Mouse (Mus musculus): ENCODE data around the gene Ephb1.
A peak's percentile ranks its signal among the peaks of the same experiment; 100 is the strongest.

The Ephb1 gene

GRCm38 (mm10) chr9:102305432-102306100 lies 48.9 kb downstream of the Ephb1 start:
- no peak for DNase-seq (ENCODE audit: low spot score)

DNA sequence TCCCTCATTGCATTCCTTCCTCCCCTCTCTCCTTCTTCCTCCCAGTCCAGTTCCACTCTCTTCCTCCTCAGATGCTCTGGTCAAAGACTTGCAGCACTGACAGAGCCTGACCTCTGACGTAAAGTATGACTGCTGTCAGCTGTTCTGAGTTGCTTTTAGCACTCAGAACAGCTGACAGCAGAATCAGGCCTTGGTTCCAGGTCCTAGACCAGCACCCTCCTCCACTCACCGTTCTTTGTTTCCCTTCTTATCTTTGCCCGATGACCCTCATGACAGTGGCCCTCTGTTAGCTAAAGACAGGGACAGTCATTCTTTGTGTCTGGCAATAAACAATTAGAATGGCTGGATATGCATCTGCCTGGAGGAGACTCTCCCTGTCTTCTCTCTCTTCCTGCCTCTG lies 49.7 kb downstream of the Ephb1 start:
- peak; percentile 31 for DNase-seq (ENCODE audit: low spot score)

GRCm38 (mm10) chr9:102303882-102304281 lies 50.6 kb downstream of the Ephb1 start:
- DNase-seq (ENCODE audit: low spot score): no peak

DNA sequence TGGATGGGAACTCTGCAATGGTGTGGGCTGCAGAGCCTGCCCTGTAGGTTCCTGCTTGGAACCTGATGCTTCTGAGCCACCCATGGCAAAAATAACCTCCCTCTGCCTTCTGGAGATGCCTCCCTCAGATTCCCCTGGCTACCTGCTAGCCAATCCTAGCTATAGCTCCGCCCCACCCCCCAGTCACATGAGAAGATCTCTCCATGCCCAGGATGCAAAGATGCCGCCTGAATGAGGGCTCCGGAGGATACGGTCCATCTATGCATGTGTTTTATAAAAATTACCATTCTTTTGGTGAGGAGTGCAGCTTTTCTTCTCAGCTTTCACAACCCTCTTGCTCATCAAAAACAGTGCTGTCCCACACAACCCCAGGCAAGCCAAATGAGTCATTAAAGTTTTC lies 53.5 kb downstream of the Ephb1 start:
- DNase-seq (ENCODE audit: low spot score): no peak

DNA sequence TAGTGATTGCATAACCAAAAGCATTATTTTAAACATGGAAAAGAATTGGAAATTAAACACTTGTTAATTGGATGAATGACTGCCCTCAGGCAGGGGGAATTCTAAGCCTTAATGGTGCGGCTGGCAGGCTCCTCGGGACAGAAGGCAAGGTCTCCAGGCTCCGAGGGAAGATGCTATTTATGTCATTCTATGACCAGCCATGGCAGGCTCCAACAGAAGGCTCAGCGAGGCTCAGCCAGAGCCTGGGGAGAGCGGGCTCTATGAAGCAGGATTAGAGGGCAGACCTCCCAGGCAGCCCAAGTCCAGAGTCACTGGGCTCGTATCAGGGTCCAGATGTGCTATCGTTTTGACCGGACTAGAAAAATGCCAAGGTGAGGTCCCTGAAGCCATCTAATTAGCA lies 55.8 kb downstream of the Ephb1 start:
- no peak for DNase-seq (ENCODE audit: low spot score)

DNA sequence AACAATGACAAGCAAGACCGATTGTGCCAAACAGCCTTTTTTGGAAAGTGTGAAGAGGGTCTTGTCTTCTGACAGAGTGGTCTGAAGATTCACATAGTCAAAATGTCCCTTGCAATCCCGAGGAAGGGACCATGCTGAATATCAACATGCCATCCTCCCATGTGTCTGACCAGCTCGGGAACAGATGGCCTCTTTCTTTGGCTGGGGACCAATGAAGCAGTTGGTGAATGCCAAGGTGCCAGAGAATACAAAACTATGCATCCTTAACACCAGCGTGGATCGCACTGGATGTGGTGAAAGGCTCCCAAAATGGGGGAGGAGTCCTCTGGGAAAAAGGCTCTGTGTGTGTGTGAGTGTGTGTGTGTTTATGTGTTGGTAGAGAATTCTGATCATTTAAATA lies 56.5 kb downstream of the Ephb1 start:
- DNase-seq (ENCODE audit: low spot score): no peak

DNA sequence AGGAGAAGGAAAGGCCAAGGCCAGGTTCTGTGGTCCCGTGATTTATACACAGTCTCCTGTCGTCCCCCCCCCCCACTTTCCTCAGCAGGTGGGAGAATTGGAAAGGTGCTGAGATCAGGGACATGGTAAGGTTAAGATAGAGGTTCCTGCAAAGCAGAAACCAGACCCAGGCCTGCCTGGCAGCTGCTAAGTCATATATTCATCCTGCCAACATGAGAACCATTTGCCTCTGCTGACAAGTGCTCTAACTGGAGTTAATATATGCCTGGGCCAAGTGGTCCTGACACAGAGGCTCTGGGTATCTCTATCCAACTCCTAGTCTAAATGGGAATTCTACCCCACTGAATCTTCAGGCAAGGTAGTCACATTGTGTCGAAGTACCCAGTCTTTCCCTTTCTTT lies 57.3 kb downstream of the Ephb1 start:
- no peak for DNase-seq (ENCODE audit: low spot score)

DNA sequence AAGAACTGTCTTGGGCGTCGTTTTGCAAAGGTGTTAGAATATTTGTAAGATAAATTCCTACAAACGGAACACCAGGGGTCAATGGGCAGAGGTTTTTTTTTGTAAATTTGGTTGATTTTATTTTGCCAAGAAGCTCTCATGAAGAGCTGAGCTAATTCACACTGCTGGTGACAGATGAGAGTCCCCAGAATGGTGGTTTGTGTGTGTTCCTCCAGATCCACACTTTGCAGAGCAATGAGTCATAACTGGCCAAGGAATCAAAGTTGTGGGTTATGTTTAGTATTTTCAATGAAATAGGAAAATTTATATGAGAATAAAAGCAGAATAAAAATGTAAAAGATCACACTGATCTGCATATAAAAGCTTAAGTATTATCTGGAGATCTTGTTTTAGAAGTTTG lies 60.9 kb downstream of the Ephb1 start:
- DNase-seq (ENCODE audit: low spot score): no peak

DNA sequence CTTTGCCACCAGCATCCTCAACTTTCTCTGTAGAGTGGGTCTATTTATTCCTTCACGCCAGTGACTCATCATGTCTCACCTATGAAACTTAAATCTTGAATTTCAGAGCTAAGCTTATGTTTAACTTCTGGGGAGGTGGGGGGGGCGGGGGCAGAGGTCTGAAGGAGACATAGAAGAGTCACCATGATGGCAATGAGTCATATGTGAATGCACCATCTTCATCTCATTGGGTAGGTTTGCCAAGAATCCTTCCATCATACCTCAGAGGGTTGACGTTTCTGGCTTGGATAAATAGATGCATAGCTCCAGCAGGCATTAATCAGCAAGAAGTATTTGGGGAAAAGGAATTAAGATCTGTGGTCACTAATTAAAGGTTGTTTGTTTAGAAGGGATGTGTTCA lies 63.3 kb downstream of the Ephb1 start:
- DNase-seq (ENCODE audit: low spot score): no peak

DNA sequence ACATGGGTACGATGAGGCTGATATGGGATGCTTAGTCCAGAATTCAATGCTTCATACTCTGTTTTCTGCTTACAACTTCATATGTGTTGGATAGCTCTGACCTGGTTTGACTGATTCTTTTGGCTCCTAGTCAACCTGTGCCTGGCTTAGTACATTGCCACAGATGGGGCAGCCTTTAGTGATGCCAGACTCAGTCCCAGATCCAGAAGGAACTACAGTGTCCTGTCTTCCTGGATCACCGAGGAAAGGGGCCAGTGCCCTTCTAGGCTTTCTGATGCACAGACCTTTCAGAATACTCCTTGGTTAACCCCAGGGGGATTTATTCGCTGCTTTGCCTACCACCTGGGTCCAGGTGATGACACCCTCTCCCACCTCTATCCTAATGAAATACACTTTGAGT lies 66.1 kb downstream of the Ephb1 start:
- no peak for DNase-seq (ENCODE audit: low spot score)

DNA sequence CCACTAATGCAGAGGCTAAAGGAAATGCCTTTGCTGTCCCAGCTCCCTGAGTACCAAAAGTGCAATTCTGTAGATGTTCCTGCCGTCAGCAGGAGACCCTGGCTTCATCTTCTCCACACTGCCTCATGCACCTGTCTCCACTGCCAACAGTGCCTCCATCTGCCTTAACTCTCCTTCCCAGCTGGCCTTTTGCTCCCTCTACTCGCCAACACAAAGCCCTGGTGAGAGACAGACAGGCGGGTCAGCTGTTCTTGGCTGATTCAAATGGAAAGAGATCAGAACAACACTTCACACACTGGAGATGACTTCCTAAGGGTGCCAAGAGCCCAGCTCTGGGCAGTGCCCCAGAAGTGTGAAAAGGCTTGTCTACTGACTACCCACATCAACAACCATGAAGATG lies 78.6 kb downstream of the Ephb1 start:
- DNase-seq (ENCODE audit: low spot score): no peak

GRCm38 (mm10) chr9:102274016-102274415 lies 80.5 kb downstream of the Ephb1 start:
- no peak for DNase-seq (ENCODE audit: low spot score)

GRCm38 (mm10) chr9:102273469-102273808 lies 81.1 kb downstream of the Ephb1 start:
- DNase-seq (ENCODE audit: low spot score): no peak

GRCm38 (mm10) chr9:102272731-102273468 lies 81.6 kb downstream of the Ephb1 start:
- DNase-seq (ENCODE audit: low spot score): no peak

- no peak for DNase-seq (ENCODE audit: low spot score)
These were observed 84.0 kb downstream of the Ephb1 start for GRCm38 (mm10) chr9:102270496-102270895.

DNA sequence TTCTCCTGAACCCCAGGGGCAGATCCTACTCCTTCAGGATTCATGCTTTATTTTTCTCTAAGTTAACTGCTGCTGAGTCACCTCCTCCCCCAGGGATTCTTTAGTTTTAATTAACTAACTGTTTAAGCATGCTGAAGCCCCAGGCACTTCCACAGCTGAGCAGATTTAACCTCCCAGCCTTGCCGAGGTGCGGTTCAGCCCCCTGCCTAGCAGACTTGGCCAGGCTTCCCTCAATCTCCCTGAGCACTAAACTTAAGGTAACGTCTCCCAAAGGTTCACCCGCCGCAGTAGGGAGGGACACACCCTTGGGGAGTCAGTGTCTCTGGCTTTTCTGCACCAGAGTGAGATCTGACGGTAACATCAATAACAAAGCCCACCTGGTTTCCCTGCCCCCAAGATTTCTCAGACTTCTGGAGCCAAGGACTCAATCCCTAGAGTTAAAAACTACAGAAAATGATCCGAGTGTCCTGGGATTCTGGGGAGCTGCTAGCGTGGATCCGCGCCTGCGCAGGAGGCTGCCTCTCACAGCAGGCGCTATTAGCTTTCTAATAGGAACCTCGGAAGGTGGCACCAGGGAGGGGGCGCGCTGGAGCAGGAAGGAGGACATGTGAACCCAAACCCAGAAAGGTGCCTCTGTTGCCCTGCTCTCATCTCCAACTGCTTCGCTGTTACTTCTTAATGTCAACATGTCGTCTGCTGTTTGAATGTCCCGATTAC lies 87.0 kb downstream of the Ephb1 start:
- DNase-seq (ENCODE audit: low spot score): no peak

- DNase-seq (ENCODE audit: low spot score): no peak
These were observed 90.7 kb downstream of the Ephb1 start for GRCm38 (mm10) chr9:102263760-102264159.

DNA sequence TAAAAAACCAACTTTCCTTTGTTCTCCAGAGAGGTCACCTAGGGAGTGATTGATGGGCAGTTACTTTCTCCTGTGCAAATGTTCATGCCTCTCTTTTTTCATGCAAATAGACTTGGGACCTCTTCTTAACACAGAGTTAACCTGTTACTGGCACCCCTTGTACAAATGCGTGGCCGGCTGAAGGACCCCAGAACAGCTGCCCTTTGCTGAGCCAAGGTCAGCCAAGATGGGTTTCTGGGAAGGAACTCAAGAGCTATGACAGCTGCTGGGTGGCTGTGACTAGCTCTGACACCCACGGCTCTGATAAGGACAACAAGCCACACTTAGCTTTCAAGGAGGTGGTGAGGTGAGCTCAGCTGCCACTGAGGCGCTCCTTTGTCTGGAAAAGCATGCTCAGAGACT lies 92.4 kb downstream of the Ephb1 start:
- peak; percentile 21 for DNase-seq (ENCODE audit: low spot score)

DNA sequence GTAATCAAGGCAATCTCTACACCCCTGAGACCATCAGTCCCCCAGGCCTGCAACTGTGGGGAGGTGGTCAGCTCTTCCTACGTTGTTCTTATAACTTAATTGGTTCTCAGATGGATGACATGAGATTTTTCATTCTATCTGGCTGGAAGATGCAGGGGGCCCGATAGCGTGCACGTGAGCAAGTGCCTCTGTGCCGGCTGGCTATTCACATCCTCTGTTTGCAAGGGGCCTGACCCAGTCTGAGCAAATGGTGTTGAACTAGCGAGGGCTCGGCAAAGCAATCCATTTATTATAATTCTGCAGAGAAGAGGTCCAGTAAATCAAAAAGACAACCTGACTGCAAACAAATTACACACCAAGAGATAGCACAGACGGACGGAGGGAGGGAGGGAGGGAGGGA lies 93.0 kb downstream of the Ephb1 start:
- no peak for DNase-seq (ENCODE audit: low spot score)

DNA sequence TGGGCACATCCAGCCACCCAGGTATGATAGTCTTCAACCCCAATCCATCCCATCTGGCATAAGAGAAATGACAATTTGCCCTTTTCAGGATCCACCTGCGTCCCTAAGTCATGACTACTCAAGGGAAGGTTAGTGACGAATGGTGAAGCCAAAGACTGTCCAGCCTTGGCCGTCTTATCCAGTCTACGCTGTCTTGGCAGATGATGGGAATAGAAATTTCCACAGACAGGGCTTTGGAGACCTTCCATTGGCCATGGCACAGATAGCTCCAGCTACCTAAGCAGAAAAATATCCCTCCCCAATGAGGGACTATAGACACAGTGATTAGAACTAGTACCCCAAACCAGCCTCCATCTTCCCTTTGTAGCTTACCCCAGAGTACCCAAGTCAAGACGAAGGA lies 98.1 kb downstream of the Ephb1 start:
- DNase-seq (ENCODE audit: low spot score): no peak

DNA sequence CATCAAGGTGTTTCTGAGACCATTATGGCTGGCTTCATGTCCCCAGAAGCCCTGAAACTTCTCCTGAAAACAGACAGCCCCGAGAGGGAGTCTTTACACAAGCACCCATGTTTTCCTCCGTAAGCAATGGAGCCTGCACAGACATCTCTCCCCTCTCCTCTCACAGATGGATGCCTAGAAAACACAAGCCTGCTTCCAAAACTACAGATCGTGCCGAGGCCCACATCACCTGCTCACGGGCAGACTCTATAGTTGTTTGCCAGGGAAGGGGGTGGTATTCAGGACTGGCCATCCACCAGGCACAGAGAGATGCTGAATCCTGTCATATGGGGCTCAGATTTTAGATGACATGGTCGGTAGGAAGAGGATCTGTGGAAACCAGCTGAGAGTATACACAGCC lies 98.7 kb downstream of the Ephb1 start:
- DNase-seq (ENCODE audit: low spot score): no peak

DNA sequence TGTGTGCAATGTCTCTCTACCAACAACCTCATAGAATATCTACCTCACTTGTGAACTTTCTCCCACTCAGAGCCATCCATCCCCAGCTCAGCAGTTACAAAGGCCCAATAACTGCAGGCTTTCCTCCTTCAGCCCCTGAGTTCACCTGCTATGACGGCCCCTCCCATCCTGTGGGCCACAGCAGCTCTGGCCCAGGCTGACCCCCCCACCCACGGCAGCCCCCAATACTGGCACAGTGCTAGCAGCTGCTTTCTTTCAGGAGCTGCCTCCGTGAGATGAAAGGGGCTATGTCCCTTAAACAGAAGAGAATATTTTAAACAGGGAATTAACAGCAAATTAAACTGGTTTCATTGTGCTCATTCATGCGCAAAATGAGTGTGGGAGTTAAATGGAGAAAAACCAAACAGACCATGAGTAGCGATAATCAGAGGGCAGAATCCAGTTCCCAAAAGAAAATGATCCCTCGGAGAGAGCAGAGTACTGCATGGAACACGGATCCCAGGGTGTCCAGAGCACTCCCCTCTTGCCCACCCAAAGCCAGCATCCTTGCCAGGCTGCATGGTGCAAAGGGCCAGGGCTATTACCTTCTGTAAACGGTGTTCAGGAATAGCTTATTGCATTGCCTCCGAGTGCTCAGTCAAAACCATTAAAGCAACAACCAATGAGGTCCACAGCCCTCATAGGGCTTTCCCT lies 105.2 kb downstream of the Ephb1 start:
- no peak for DNase-seq (ENCODE audit: low spot score)

DNA sequence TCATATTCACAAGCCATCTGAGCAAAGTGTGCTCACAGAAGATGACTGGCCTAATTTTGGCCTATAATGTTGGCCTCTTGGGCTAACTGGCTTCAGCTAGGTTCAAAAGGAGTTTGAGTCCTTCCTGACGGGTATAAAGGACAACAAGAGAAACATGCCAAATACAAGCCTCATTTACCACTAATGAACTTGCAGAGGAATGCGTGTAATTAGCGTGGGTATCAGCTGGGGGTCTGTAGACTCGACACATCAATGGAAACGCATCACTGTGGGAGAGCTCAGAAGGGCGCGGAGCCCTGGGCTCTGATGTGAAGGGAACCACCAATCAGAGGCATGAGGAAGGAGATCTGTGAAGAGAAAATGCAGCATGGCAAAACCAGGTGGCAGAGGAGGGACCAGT lies 108.9 kb downstream of the Ephb1 start:
- no peak for DNase-seq (ENCODE audit: low spot score)

Data from testis, postnatal 14 days (tissue).